18 mouse cellular contexts compared by ENCODE assay signal in the genomic region with DNA sequence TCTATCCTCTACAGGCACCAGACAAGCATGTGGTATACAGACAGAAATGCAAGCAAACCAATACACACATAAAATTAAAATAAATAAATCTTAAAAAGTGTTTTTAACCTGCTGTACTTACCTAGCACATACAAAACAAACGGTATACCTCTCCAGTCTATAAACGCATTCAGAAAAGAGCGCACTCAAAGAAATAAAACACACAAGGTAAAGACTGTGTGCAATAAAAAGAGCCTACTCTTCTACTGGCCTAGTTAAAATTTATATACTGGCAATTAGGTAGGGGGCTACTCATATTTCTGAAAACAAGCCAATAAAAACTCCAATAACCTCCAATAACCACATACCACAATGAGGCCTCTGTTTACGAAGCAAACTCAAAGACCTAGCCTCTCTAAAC.
"Had no signal": no experiment of that assay in that cellular context is flagged by ENCODE, and none has a peak within 500 bp of the region (broad histone marks: within the 10 kb centered on the region; RNA-seq: fewer than 3 reads in every experiment).

No protein-coding gene starts in this region.

- H3K9ac ChIP-seq: hindbrain, embryonic 13.5 days; intestine, embryonic 15.5 days; kidney, embryonic 15.5 days; lung, embryonic 14.5 days; midbrain, embryonic 15.5 days; neural tube, embryonic 13.5 days; stomach, embryonic 15.5 days had no signal

- H3K4me1 ChIP-seq: hindbrain, embryonic 13.5 days; intestine, embryonic 15.5 days; kidney, embryonic 15.5 days; midbrain, embryonic 10.5 days; neural tube, embryonic 13.5 days; stomach, embryonic 15.5 days had no signal

- H3K36me3 ChIP-seq: hindbrain, embryonic 13.5 days; intestine, embryonic 15.5 days; kidney, embryonic 15.5 days; midbrain, embryonic 10.5 days; midbrain, embryonic 15.5 days; neural tube, embryonic 13.5 days; stomach, embryonic 15.5 days had no signal

- H3K9me3 ChIP-seq: hindbrain, embryonic 13.5 days; intestine, embryonic 15.5 days; kidney, embryonic 15.5 days; midbrain, embryonic 10.5 days; midbrain, embryonic 15.5 days; neural tube, embryonic 13.5 days; stomach, embryonic 15.5 days had no signal

- H3K27ac ChIP-seq: hindbrain, embryonic 13.5 days; hindbrain, postnatal 0 days; intestine, embryonic 15.5 days; kidney, embryonic 15.5 days; midbrain, embryonic 10.5 days; midbrain, embryonic 15.5 days; neural tube, embryonic 13.5 days; stomach, embryonic 15.5 days had no signal

- H3K27me3 ChIP-seq: hindbrain, embryonic 13.5 days; intestine, embryonic 15.5 days; kidney, embryonic 15.5 days; midbrain, embryonic 15.5 days; neural tube, embryonic 13.5 days; stomach, embryonic 15.5 days had no signal

- H3K4me3 ChIP-seq: hindbrain, embryonic 13.5 days; intestine, embryonic 15.5 days; kidney, embryonic 15.5 days; midbrain, embryonic 10.5 days; midbrain, embryonic 15.5 days; neural tube, embryonic 13.5 days; stomach, embryonic 15.5 days had no signal

- DNase-seq: kidney, adult 2 months; kidney, postnatal 14 days; layer of hippocampus, adult 9-11 months; left cerebral cortex, postnatal 4 days; lung, embryonic 14.5 days; lung, postnatal 10 days; lung, postnatal 4 days; right cerebral cortex, postnatal 14 days; thymus, adult 2 months; thymus, postnatal 25 days had no signal

- ATAC-seq: hindbrain, postnatal 0 days; intestine, embryonic 15.5 days; midbrain, embryonic 15.5 days had no signal

- H3K4me2 ChIP-seq: hindbrain, embryonic 13.5 days; intestine, embryonic 15.5 days; kidney, embryonic 15.5 days; lung, embryonic 14.5 days; midbrain, embryonic 15.5 days; neural tube, embryonic 13.5 days; stomach, embryonic 15.5 days had no signal
